Mouse (Mus musculus) spleen, postnatal 10 days (tissue): ENCODE measurements around the gene Eif2ak4.

Experiments used
- DNase-seq, 2 experiments: peaks; one replicate each; pipeline ENCODE4 v3.0.0; 2021 to 2022; ENCODE audit warnings: low spot score in 2 of 2

Eif2ak4 gene

GRCm38 (mm10) chr2:118509688-118510446, 121.4 kb downstream of the Eif2ak4 start:
- DNase-seq, result no peak

GRCm38 (mm10) chr2:118510447-118511310, 122.3 kb downstream of the Eif2ak4 start:
- peak in 1 of 2 experiments; percentile 46 for DNase-seq

GRCm38 (mm10) chr2:118511779-118512417, 123.5 kb downstream of the Eif2ak4 start:
- DNase-seq, result no peak

GRCm38 (mm10) chr2:118512418-118513377, 124.3 kb downstream of the Eif2ak4 start:
- no peak for DNase-seq

GRCm38 (mm10) chr2:118520042-118520933, 131.9 kb downstream of the Eif2ak4 start:
- no peak for DNase-seq

GRCm38 (mm10) chr2:118522265-118522664, 133.8 kb downstream of the Eif2ak4 start:
- DNase-seq, result no peak

- DNase-seq, result no peak
Observed at GRCm38 (mm10) chr2:118523163-118523730, 134.8 kb downstream of the Eif2ak4 start.

- no peak for DNase-seq
Observed at GRCm38 (mm10) chr2:118524811-118525210, 136.4 kb downstream of the Eif2ak4 start.
